Mouse (Mus musculus) kidney, embryonic 16.5 days (tissue): Measurements from ENCODE around the gene Atrip. TPM values are rescaled to one million over a fixed set of nuclear protein-coding genes. Genes with fewer than 3 reads are reported as not detected.

Experiments
- ATAC-seq: fragments of 200-750 bp; cut with Nextera tagmentation; 2 replicates; pipeline ENCODE4 v1.8.0; 2017; ENCODE audit warnings: moderate TSS enrichment; ENCODE audit not compliant: low FRiP score, low TSS enrichment
- H3K27ac ChIP-seq: fragments of 300-500 bp; sonication (generic); 2 replicates; pipeline ENCODE4 v1.5.1; 2014; ENCODE audit warnings: low read length
- H3K27me3 ChIP-seq: fragments of 300-500 bp; sonication (generic); 2 replicates; pipeline ENCODE4 v1.6.1; 2014; ENCODE audit warnings: low read length, control low read depth, mixed read lengths; ENCODE audit not compliant: insufficient read depth
- H3K36me3 ChIP-seq: fragments of 300-500 bp; sonication (generic); 2 replicates; pipeline ENCODE4 v1.6.1; 2014; ENCODE audit warnings: low read length, control low read depth, mixed read lengths; ENCODE audit not compliant: insufficient read depth
- H3K4me1 ChIP-seq: fragments of 300-500 bp; sonication (generic); 2 replicates; pipeline ENCODE4 v1.6.1; 2014; ENCODE audit warnings: low read length, control low read depth, mixed read lengths; ENCODE audit not compliant: insufficient read depth
- H3K4me2 ChIP-seq: fragments of 300-500 bp; sonication (generic); replicated peaks from 2 replicates; pipeline ENCODE4 v1.6.1; 2014; ENCODE audit warnings: low read depth, low read length
- H3K4me3 ChIP-seq: fragments of 300-500 bp; sonication (generic); 2 replicates; pipeline ENCODE4 v1.5.1; 2014; ENCODE audit warnings: mild to moderate bottlenecking, low read length
- H3K9ac ChIP-seq: fragments of 300-500 bp; sonication (generic); replicated peaks from 2 replicates; pipeline ENCODE4 v1.6.1; 2014; ENCODE audit warnings: low read length
- H3K9me3 ChIP-seq: fragments of 300-500 bp; sonication (generic); 2 replicates; pipeline ENCODE4 v1.6.1; 2016; ENCODE audit warnings: low read length, control low read depth
- WGBS: fragments of 180-500 bp; shearing (Covaris S2); extraction: QIAGEN DNeasy Blood & Tissue Kit; methylation state at CpG from one replicate; pipeline ENCODE4 v1.1.7; 2014; 5-methylcytosine and 5-hydroxymethylcytosine counted together
- polyA plus RNA-seq: library from polyadenylated mRNA; unstranded; fragments of >200 nt; fragmentation: Nextera tagmentation; extraction: Ambion mirVana; gene quantifications from 2 replicates; pipeline ENCODE4 v1.2.1, GENCODE M21; 2015

The Atrip gene
- polyA plus RNA-seq, 1 experiment from 2014 or later: 26.7 TPM

- peaks cover 85% of the 10 kb centered on the region for H3K36me3 ChIP-seq
- H3K9ac ChIP-seq: no peak overlapping the region
- no peak overlapping the region for H3K4me2 ChIP-seq
- H3K27me3 ChIP-seq: no peaks in the 10 kb centered on the region
- ATAC-seq: no peak
- peaks cover 19% of the 10 kb centered on the region for H3K4me1 ChIP-seq
- WGBS: 92% methylated on average over 9 of the region's 9 CpGs
- no peaks in the 10 kb centered on the region for H3K9me3 ChIP-seq
- no peak overlapping the region for H3K27ac ChIP-seq
- H3K4me3 ChIP-seq: no peak overlapping the region
These were observed 37.7 kb upstream of the Atrip start for GRCm38 (mm10) chr9:109111591-109111990.

GRCm38 (mm10) chr9:109111101-109111500 is 37.2 kb upstream of the Atrip start:
- H3K36me3 ChIP-seq: peaks cover 83% of the 10 kb centered on the region
- no peak overlapping the region for H3K4me3 ChIP-seq
- no peak overlapping the region for H3K4me2 ChIP-seq
- H3K27me3 ChIP-seq: no peaks in the 10 kb centered on the region
- no peak overlapping the region for H3K9ac ChIP-seq
- ATAC-seq: no peak
- no peaks in the 10 kb centered on the region for H3K9me3 ChIP-seq
- H3K4me1 ChIP-seq: peaks cover 24% of the 10 kb centered on the region
- WGBS: 84% methylated on average over 4 of the region's 4 CpGs
- H3K27ac ChIP-seq: no peak overlapping the region

GRCm38 (mm10) chr9:109110240-109110639 is 36.3 kb upstream of the Atrip start:
- no peak overlapping the region for H3K9ac ChIP-seq
- H3K27ac ChIP-seq: no peak overlapping the region
- H3K4me2 ChIP-seq: no peak overlapping the region
- H3K36me3 ChIP-seq: peaks cover 83% of the 10 kb centered on the region
- H3K27me3 ChIP-seq: no peaks in the 10 kb centered on the region
- H3K4me1 ChIP-seq: peaks cover 32% of the 10 kb centered on the region
- WGBS: 93% methylated on average over 11 of the region's 11 CpGs
- no peaks in the 10 kb centered on the region for H3K9me3 ChIP-seq
- no peak for ATAC-seq
- no peak overlapping the region for H3K4me3 ChIP-seq

- H3K36me3 ChIP-seq: peaks cover 70% of the 10 kb centered on the region
- H3K27me3 ChIP-seq: no peaks in the 10 kb centered on the region
- peak; percentile 73 for ATAC-seq
- peaks cover 45% of the 10 kb centered on the region for H3K4me1 ChIP-seq
- no peak overlapping the region for H3K4me3 ChIP-seq
- no peak overlapping the region for H3K9ac ChIP-seq
- H3K4me2 ChIP-seq: peak overlapping the region; percentile 19; the same call in 1 of the 2 replicates
- H3K27ac ChIP-seq: peak overlapping the region; percentile 81
- WGBS: 20% methylated on average over 4 of the region's 6 CpGs
- H3K9me3 ChIP-seq: no peaks in the 10 kb centered on the region
These were observed 33.4 kb upstream of the Atrip start for GRCm38 (mm10) chr9:109107341-109107740.

GRCm38 (mm10) chr9:109105648-109106047 is 31.7 kb upstream of the Atrip start:
- WGBS: 86% methylated on average over 12 of the region's 12 CpGs
- H3K4me1 ChIP-seq: peaks cover 45% of the 10 kb centered on the region

GRCm38 (mm10) chr9:109105011-109105410 is 31.1 kb upstream of the Atrip start:
- Histone ChIP-seq H3K9me3 (no peaks in the 10 kb centered on the region), H3K36me3 (peaks cover 62% of the 10 kb centered on the region), H3K4me3 (no peak overlapping the region), H3K4me2 (no peak overlapping the region), H3K27me3 (no peaks in the 10 kb centered on the region), H3K9ac (no peak overlapping the region), H3K27ac (no peak overlapping the region), H3K4me1 (peaks cover 50% of the 10 kb centered on the region)
- no peak for ATAC-seq
- WGBS: 62% methylated on average over 12 of the region's 12 CpGs

More at GRCm38 (mm10) chr9:109105648-109106047, 31.7 kb upstream of the Atrip start:
- no peaks in the 10 kb centered on the region for H3K9me3 ChIP-seq
- H3K4me3 ChIP-seq: no peak overlapping the region
- no peak overlapping the region; the same call in 1 of the 2 replicates for H3K27ac ChIP-seq
- no peak for ATAC-seq
- H3K27me3 ChIP-seq: no peaks in the 10 kb centered on the region
- no peak overlapping the region for H3K9ac ChIP-seq
- peaks cover 62% of the 10 kb centered on the region for H3K36me3 ChIP-seq
- no peak overlapping the region for H3K4me2 ChIP-seq

GRCm38 (mm10) chr9:109104083-109104482 is 30.2 kb upstream of the Atrip start:
- no peak overlapping the region for H3K27ac ChIP-seq
- H3K9me3 ChIP-seq: no peaks in the 10 kb centered on the region
- peaks cover 54% of the 10 kb centered on the region for H3K36me3 ChIP-seq
- H3K4me3 ChIP-seq: no peak overlapping the region
- WGBS: 88% methylated on average over 9 of the region's 9 CpGs
- no peak overlapping the region for H3K9ac ChIP-seq
- H3K27me3 ChIP-seq: no peaks in the 10 kb centered on the region
- H3K4me1 ChIP-seq: peaks cover 59% of the 10 kb centered on the region
- ATAC-seq: no peak
- H3K4me2 ChIP-seq: no peak overlapping the region

GRCm38 (mm10) chr9:109103250-109103649 is 29.3 kb upstream of the Atrip start:
- no peak for ATAC-seq
- Histone ChIP-seq H3K9ac (no peak overlapping the region), H3K27me3 (no peaks in the 10 kb centered on the region), H3K27ac (no peak overlapping the region), H3K4me2 (no peak overlapping the region), H3K4me3 (no peak overlapping the region), H3K9me3 (no peaks in the 10 kb centered on the region), H3K4me1 (peaks cover 65% of the 10 kb centered on the region), H3K36me3 (peaks cover 47% of the 10 kb centered on the region)
- WGBS: 74% methylated on average over 7 of the region's 7 CpGs

GRCm38 (mm10) chr9:109102541-109102940 is 28.6 kb upstream of the Atrip start:
- H3K4me1 ChIP-seq: peaks cover 65% of the 10 kb centered on the region
- ATAC-seq: no peak
- peaks cover 44% of the 10 kb centered on the region for H3K36me3 ChIP-seq
- no peak overlapping the region for H3K4me2 ChIP-seq
- no peaks in the 10 kb centered on the region for H3K9me3 ChIP-seq
- no peaks in the 10 kb centered on the region for H3K27me3 ChIP-seq
- H3K9ac ChIP-seq: no peak overlapping the region
- WGBS: 94% methylated on average over 3 of the region's 3 CpGs
- H3K4me3 ChIP-seq: no peak overlapping the region
- no peak overlapping the region for H3K27ac ChIP-seq

GRCm38 (mm10) chr9:109101933-109102445 is 28.1 kb upstream of the Atrip start:
- 94% methylated on average over 5 of the region's 5 CpGs for WGBS
- H3K9ac ChIP-seq: no peak overlapping the region
- no peak for ATAC-seq
- H3K4me2 ChIP-seq: no peak overlapping the region
- H3K36me3 ChIP-seq: peaks cover 44% of the 10 kb centered on the region
- peaks cover 65% of the 10 kb centered on the region for H3K4me1 ChIP-seq
- no peak overlapping the region for H3K4me3 ChIP-seq
- H3K27ac ChIP-seq: no peak overlapping the region
- H3K27me3 ChIP-seq: no peaks in the 10 kb centered on the region
- no peaks in the 10 kb centered on the region for H3K9me3 ChIP-seq
